Mouse (Mus musculus): ENCODE measurements around the gene 9130230L23Rik.

The 9130230L23Rik gene

GRCm38 (mm10) chr5:65937998-65938715, 65.9 kb downstream of the 9130230L23Rik start:
- POLR2A ChIA-PET, result interaction anchor here in 2 of 4 experiments (0.9 to 1.0 kb wide), 2 partner anchors 13 to 214 kb away, joined by 3 read pairs; no protein-coding TSS in a partner anchor
- CTCF ChIA-PET, result interaction anchor here (0.5 to 2.3 kb wide), 20 partner anchors 13 to 385 kb away, joined by 3 to 22 read pairs (median 3); no protein-coding TSS in a partner anchor

GRCm38 (mm10) chr5:65937011-65937726, 66.9 kb downstream of the 9130230L23Rik start:
- ChIA-PET POLR2A (interaction anchor here in 2 of 4 experiments (0.8 to 0.9 kb wide), 2 partner anchors 14 to 20 kb away, joined by 3 to 4 read pairs; no protein-coding TSS in a partner anchor), CTCF (interaction anchor here (0.5 to 2.3 kb wide), 21 partner anchors 13 to 384 kb away, joined by 3 to 22 read pairs (median 3); no protein-coding TSS in a partner anchor)

- ChIA-PET POLR2A (interaction anchor here in 1 of 4 experiments (1.1 kb wide), 1 partner anchor 22 kb away, joined by 3 read pairs; no protein-coding TSS in a partner anchor), CTCF (interaction anchor here in 3 of 4 experiments (0.6 to 1.0 kb wide), 3 partner anchors 17 to 518 kb away, joined by 3 to 6 read pairs (median 3); no protein-coding TSS in a partner anchor)
Measured at GRCm38 (mm10) chr5:65934783-65935182, 69.3 kb downstream of the 9130230L23Rik start, which contains the start of gene Chrna9. TSS of gene Chrna9 (plus strand) at chr5:65934921.

- POLR2A ChIA-PET, result no interaction called here
- CTCF ChIA-PET, result interaction anchor here in 1 of 4 experiments (0.6 kb wide), 1 partner anchor 101 kb away, joined by 6 read pairs; no protein-coding TSS in a partner anchor
Measured at GRCm38 (mm10) chr5:65933764-65934163, 70.3 kb downstream of the 9130230L23Rik start.

- CTCF ChIA-PET, result interaction anchor here in 2 of 4 experiments (0.6 kb wide), 2 partner anchors 100 to 103 kb away, joined by 3 to 6 read pairs; no protein-coding TSS in a partner anchor
- POLR2A ChIA-PET, result interaction anchor here in 1 of 4 experiments (0.8 kb wide), 1 partner anchor 9 kb away, joined by 3 read pairs; no protein-coding TSS in a partner anchor
Measured at GRCm38 (mm10) chr5:65933258-65933657, 70.8 kb downstream of the 9130230L23Rik start.

- POLR2A ChIA-PET, result interaction anchor here in 2 of 4 experiments (0.6 to 0.8 kb wide), 3 partner anchors 10 to 444 kb away, joined by 3 to 5 read pairs (median 4); no protein-coding TSS in a partner anchor
- CTCF ChIA-PET, result no interaction called here
Measured at GRCm38 (mm10) chr5:65930171-65930570, 73.9 kb downstream of the 9130230L23Rik start.
